Mouse (Mus musculus) small intestine, adult 2 months (tissue): ENCODE measurements around the gene Nppa. TPM values are rescaled to one million over a fixed set of nuclear protein-coding genes. Genes with fewer than 3 reads are reported as not detected.

Experiments used
- H3K27ac ChIP-seq: fragments of 200-500 bp; 2 replicates; pipeline ENCODE4 v1.5.1; 2012; ENCODE audit warnings: low read depth, low read length, control low read depth, inconsistent platforms; ENCODE audit not compliant: insufficient read depth
- H3K27me3 ChIP-seq: fragments of 200-500 bp; 2 replicates; pipeline ENCODE4 v1.6.1; 2012; ENCODE audit warnings: mild to moderate bottlenecking, moderate library complexity, low read length, inconsistent platforms; ENCODE audit not compliant: control insufficient read depth, insufficient read depth
- H3K36me3 ChIP-seq: fragments of 200-500 bp; 2 replicates; pipeline ENCODE4 v1.6.1; 2012; ENCODE audit warnings: mild to moderate bottlenecking, low read length, control low read depth, inconsistent platforms; ENCODE audit not compliant: control insufficient read depth, insufficient read depth
- H3K4me1 ChIP-seq: fragments of 200-500 bp; 2 replicates; pipeline ENCODE4 v1.6.1; 2012; ENCODE audit warnings: low read length, inconsistent platforms, mixed read lengths; ENCODE audit not compliant: control insufficient read depth, insufficient read depth, insufficient read length
- H3K4me3 ChIP-seq: fragments of 200-500 bp; 2 replicates; pipeline ENCODE4 v1.5.1; 2012; ENCODE audit warnings: low read depth, mild to moderate bottlenecking, control low read depth, inconsistent platforms, low read length, moderate library complexity
- CTCF ChIP-seq: fragments of 200-500 bp; IDR thresholded peaks from 2 replicates; pipeline ENCODE4 v1.5.1; 2012; ENCODE audit warnings: low read depth, mild to moderate bottlenecking, control low read depth, inconsistent platforms, low read length, moderate library complexity, mixed read lengths; ENCODE audit not compliant: insufficient replicate concordance, insufficient read length; ENCODE audit errors: extremely low read depth
- POLR2A ChIP-seq: fragments of 200-500 bp; IDR thresholded peaks from 2 replicates; pipeline ENCODE4 v1.6.1; 2012; ENCODE audit warnings: low read depth, mild to moderate bottlenecking, control low read depth, inconsistent platforms, low read length, moderate library complexity
- WGBS: fragments of 180-500 bp; shearing (Covaris S2); methylation state at CpG from one replicate; pipeline ENCODE4 v1.1.7; 2018; 5-methylcytosine and 5-hydroxymethylcytosine counted together
- polyA plus RNA-seq: library from polyadenylated mRNA; depleted of rRNA; stranded (reverse); fragments of >200 nt; gene quantifications from 2 replicates; pipeline ENCODE4 v1.2.3, GENCODE M21; 2012

Nppa gene
- polyA plus RNA-seq, 1 experiment: not detected

DNA sequence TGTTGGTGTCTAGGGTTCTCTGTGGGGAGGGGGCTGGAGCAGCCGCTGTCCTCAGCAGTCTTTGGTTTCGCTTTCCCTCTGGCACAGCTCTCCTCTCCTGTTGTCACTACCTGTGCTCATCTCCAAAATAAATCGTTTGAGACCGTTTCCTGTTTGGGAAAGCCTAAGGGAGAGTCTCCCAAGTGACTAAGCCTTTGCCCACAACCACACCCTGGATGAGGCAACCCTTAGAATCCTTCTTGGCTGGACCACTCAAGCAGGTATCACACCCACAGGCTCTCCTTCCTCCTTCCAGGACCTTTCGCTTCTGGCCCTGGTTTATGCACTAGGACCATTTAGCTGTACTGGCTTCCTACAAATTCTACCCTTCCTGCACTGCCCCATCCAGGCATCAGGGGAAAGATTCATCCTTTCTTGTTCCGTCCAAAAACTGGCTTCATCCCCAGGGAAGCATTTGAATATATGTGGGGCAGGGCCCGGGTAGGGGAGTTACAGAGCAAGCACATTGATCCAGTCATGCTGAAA is 6.9 kb upstream of the Nppa start:
- Histone ChIP-seq H3K27me3 (no peaks in the 10 kb centered on the region), H3K4me1 (no peaks in the 10 kb centered on the region), H3K36me3 (no peaks in the 10 kb centered on the region), H3K4me3 (no peak overlapping the region), H3K27ac (no peak overlapping the region)
- WGBS: 51% methylated on average over 7 of the region's 7 CpGs
- TF ChIP-seq CTCF (no peak), POLR2A (no peak)

DNA sequence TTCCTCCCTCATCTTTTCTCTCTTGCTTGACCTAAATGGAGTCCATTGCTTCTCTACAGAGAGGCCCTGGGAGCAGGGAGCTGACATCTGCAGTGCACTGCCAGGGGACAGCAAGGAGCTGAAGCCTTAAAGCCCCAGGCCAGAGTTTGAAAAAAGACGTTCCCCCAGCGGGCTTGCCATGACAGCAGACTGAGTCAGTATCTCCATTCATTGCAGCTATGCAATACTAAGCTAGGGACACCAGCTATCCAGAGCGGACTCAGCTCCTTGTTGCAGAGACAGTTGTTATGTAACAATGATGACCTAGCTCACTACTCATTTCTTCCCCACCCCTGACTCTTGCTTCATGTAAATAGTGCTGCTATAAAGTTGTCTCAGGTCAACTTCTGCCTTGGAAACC is 5.2 kb upstream of the Nppa start:
- TF ChIP-seq CTCF (no peak), POLR2A (no peak)
- Histone ChIP-seq H3K27ac (no peak overlapping the region), H3K4me1 (no peaks in the 10 kb centered on the region), H3K36me3 (no peaks in the 10 kb centered on the region), H3K4me3 (no peak overlapping the region), H3K27me3 (no peaks in the 10 kb centered on the region)
- 78% methylated on average over 3 of the region's 3 CpGs for WGBS

DNA sequence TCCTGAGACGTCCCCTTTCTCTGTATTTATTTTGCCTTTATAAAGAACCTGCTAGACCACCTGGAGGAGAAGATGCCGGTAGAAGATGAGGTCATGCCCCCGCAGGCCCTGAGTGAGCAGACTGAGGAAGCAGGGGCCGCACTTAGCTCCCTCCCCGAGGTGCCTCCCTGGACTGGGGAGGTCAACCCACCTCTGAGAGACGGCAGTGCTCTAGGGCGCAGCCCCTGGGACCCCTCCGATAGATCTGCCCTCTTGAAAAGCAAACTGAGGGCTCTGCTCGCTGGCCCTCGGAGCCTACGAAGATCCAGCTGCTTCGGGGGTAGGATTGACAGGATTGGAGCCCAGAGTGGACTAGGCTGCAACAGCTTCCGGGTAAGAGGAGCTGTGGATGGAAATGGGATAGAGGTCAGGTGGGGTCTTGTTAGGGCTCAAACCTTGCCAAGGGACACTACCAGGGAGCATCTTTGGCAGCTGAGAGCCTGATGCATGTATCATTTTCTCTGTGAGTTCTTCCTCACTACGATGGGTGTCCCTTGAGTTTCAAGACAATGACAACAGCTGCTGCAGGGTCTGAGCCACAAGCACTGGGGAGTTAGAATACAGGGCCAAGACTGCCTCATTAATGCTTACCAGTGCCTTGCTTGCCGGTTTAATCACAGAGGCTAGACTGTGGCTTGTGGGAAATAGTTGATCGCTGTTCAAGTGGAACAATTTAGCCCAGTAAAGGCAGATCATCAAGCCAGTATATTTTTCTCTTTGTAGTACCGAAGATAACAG is 679 bp downstream of the Nppa start:
- 85% methylated on average over 17 of the region's 17 CpGs for WGBS
- TF ChIP-seq POLR2A (no peak), CTCF (no peak)
- H3K4me1 ChIP-seq: no peaks in the 10 kb centered on the region
- H3K36me3 ChIP-seq: no peaks in the 10 kb centered on the region
- H3K4me3 ChIP-seq: no peak overlapping the region
- H3K27me3 ChIP-seq: no peaks in the 10 kb centered on the region
- no peak overlapping the region for H3K27ac ChIP-seq

DNA sequence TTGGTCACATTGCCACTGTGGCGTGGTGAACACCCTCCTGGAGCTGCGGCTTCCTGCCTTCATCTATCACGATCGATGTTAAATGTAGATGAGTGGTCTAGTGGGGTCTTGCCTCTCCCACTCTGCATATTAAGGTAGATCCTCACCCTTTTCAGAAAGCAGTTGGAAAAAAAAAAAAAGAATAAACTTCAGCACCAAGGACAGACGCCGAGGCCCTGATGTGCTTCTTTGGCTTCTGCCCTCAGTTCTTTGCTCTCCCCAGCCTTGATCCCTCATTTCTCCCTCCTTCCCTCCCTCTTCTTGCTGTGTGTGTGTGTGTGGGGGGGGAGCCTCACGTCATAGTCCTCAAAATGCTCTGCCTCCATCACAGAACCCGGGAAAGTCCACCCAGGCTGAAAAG is 1.3 kb downstream of the Nppa start:
- no peak overlapping the region for H3K4me3 ChIP-seq
- no peaks in the 10 kb centered on the region for H3K4me1 ChIP-seq
- 0 out of 2 replicates have a peak, but pooled peaks cover 3% of the 10 kb centered on the region for H3K36me3 ChIP-seq
- H3K27me3 ChIP-seq: no peaks in the 10 kb centered on the region
- TF ChIP-seq POLR2A (no peak), CTCF (no peak)
- 45% methylated on average over 8 of the region's 8 CpGs for WGBS
- H3K27ac ChIP-seq: no peak overlapping the region

DNA sequence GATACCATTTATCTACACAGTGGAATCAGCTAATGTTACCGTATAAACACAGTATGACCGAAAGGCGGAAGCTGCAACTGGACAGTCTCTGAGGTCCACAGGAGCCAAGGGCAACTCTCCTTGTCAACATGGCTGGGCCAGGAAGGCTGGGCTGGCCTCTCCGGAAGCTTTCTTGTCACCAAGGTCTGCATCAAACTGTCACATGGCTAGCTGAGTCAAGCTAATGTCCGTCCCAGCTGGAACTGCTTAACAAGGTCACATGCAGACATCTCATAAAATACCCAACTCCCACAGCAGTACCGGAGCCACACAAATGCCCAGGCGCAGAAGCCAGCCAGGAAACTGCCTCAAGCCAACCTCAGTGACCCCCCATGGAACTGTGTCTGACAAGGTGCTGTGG is 3.8 kb downstream of the Nppa start:
- Histone ChIP-seq H3K4me3 (no peak overlapping the region), H3K27me3 (no peaks in the 10 kb centered on the region), H3K27ac (no peak overlapping the region), H3K36me3 (peaks cover 4% of the 10 kb centered on the region), H3K4me1 (no peaks in the 10 kb centered on the region)
- no peak for TF ChIP-seq CTCF
- no peak for TF ChIP-seq POLR2A
- 88% methylated on average over 7 of the region's 7 CpGs for WGBS

DNA sequence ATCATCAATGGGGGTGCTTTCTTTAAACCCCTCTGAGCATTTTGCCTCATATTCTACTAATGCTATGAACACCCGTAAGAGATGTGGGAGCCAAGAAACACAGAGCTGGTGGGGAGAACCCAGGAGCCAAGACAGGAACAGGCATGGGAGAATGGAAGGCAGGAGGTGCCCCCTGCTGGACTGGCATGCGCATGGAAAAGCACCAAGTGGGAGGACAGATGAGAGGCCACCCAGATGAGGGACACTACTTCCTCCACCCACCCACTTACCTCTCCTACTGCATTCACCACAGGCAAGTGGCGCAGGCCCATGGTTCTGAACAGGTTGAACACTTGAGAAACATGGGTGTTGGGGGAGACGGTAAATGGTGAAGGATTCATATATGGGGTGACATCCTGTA is 7.9 kb downstream of the Nppa start:
- Histone ChIP-seq H3K4me3 (no peak overlapping the region), H3K27ac (no peak overlapping the region), H3K36me3 (peaks cover 22% of the 10 kb centered on the region), H3K4me1 (no peaks in the 10 kb centered on the region), H3K27me3 (no peaks in the 10 kb centered on the region)
- 84% methylated on average over 4 of the region's 4 CpGs for WGBS
- peak; percentile 55; the same call in 1 of the 2 replicates for TF ChIP-seq CTCF
- TF ChIP-seq POLR2A: no peak

DNA sequence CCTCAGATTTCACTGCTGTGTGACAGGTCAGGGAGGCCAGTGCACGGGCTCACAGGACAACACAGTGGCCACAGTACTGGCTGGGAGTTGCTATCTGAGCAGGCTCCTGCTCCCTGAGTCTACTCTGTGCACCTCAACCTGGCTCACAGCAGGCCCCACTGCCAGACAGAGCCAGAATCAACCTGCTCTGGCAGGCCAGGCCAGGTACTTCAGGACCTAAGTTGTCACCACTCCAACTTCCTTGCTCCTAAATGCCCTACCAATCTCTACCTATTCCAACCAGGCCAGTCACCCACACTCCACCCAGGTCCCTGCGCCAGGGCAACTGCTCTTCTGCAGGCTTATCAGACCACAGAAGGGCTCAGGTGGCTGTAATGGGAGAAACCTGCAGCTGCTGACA is 9.1 kb downstream of the Nppa start:
- 93% methylated on average over 2 of the region's 2 CpGs for WGBS
- TF ChIP-seq CTCF: no peak
- TF ChIP-seq POLR2A: no peak
- H3K36me3 ChIP-seq: peaks cover 30% of the 10 kb centered on the region
- H3K4me1 ChIP-seq: no peaks in the 10 kb centered on the region
- no peak overlapping the region for H3K4me3 ChIP-seq
- no peak overlapping the region for H3K27ac ChIP-seq
- no peaks in the 10 kb centered on the region for H3K27me3 ChIP-seq
